In the genomic region with DNA sequence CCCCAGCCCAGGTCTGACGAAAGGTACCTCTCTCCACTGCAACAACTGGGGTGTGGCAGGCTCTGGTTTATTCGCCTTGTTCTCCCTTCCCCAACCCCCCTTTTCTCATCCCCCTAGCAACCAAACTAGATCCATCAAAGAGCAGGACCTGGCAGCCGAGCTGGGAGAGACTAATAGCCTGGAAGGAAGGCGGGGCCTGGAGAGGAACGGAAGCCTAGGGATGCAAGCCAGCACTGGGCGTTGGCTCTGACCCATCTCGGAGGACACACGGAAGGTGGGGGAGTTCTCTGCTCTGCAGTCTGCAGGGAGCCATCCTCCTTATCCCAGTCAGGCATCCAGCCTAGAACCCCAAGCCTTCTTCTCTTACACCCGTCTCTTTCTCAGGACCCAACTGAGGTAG, we compare ENCODE assay signal across 17 mouse cellular contexts. TPM values are rescaled to one million over a fixed set of nuclear protein-coding genes. Genes with fewer than 3 reads are reported as not detected.
DNase-seq lines count a peak whose midpoint lies in the region; ATAC-seq and TF ChIP-seq lines count a peak whose summit lies in the region.
"Had no signal": no experiment of that assay in that cellular context is flagged by ENCODE, and none has a peak within 500 bp of the region (broad histone marks: within the 10 kb centered on the region; RNA-seq: fewer than 3 reads in every experiment).

No protein-coding gene starts in this region.

- peak overlapping the region; percentile 20; the same call in 1 of the 2 replicates for H3K4me3 ChIP-seq in hindbrain, embryonic 10.5 days
- no peak overlapping the region for H3K4me3 ChIP-seq in hindbrain, embryonic 12.5 days
- no peak overlapping the region for H3K4me3 ChIP-seq in neural tube, embryonic 11.5 days (ENCODE audit: low read depth, low read length)
- no peak overlapping the region for H3K4me3 ChIP-seq in hindbrain, embryonic 11.5 days (ENCODE audit: low read depth, low read length)
- H3K4me3 ChIP-seq in neural tube, embryonic 15.5 days (replicated peaks) = no peak overlapping the region
- no peak overlapping the region for H3K4me3 ChIP-seq in layer of hippocampus, adult 2 months
- H3K4me3 ChIP-seq: forebrain, embryonic 12.5 days; myocyte had no signal

- no peak for DNase-seq in hindbrain, embryonic 10.5 days (ENCODE audit: low spot score)
- peak; percentile 44 for DNase-seq in neural tube, embryonic 11.5 days (ENCODE audit: low spot score)
- no peak for DNase-seq in neural tube, embryonic 10.5 days (ENCODE audit: extremely low spot score, low spot score)
- DNase-seq in hindbrain, embryonic 11.5 days (ENCODE audit: low spot score) = peak; percentile 47
- DNase-seq in thymus, postnatal 36 days = no peak
- no peak for DNase-seq in layer of hippocampus, adult 2 months (ENCODE audit: low spot score in 2 of 2)
- DNase-seq: right cerebral cortex, postnatal 14 days had no signal

- H3K9me3 ChIP-seq in hindbrain, embryonic 10.5 days = no peaks in the 10 kb centered on the region
- H3K9me3 ChIP-seq in hindbrain, embryonic 12.5 days (replicated peaks) = no peaks in the 10 kb centered on the region
- H3K9me3 ChIP-seq in neural tube, embryonic 11.5 days (ENCODE audit: control insufficient read depth, low read length) = no peaks in the 10 kb centered on the region
- no peaks in the 10 kb centered on the region for H3K9me3 ChIP-seq in hindbrain, embryonic 11.5 days (ENCODE audit: control insufficient read depth, low read length)
- H3K9me3 ChIP-seq in neural tube, embryonic 15.5 days (replicated peaks) = no peaks in the 10 kb centered on the region
- H3K9me3 ChIP-seq: forebrain, embryonic 12.5 days had no signal

- H3K27me3 ChIP-seq in hindbrain, embryonic 10.5 days (ENCODE audit: insufficient read depth, poor library complexity, severe bottlenecking) = peaks cover 83% of the 10 kb centered on the region
- peaks cover 73% of the 10 kb centered on the region for H3K27me3 ChIP-seq in hindbrain, embryonic 12.5 days
- H3K27me3 ChIP-seq in neural tube, embryonic 11.5 days (ENCODE audit: control insufficient read depth, insufficient read depth, low read length) = peaks cover 58% of the 10 kb centered on the region
- peaks cover 59% of the 10 kb centered on the region for H3K27me3 ChIP-seq in hindbrain, embryonic 11.5 days (ENCODE audit: control insufficient read depth, insufficient read depth, low read length)
- peaks cover 71% of the 10 kb centered on the region for H3K27me3 ChIP-seq in neural tube, embryonic 15.5 days (replicated peaks)

- H3K4me1 ChIP-seq in hindbrain, embryonic 10.5 days (replicated peaks) = peaks cover 43% of the 10 kb centered on the region
- H3K4me1 ChIP-seq in hindbrain, embryonic 12.5 days = peaks cover 31% of the 10 kb centered on the region
- H3K4me1 ChIP-seq in neural tube, embryonic 11.5 days (ENCODE audit: control insufficient read depth, insufficient read depth, low read length) = 0 out of 2 replicates have a peak, but pooled peaks cover 6% of the 10 kb centered on the region
- peaks cover 13% of the 10 kb centered on the region for H3K4me1 ChIP-seq in hindbrain, embryonic 11.5 days (replicated peaks; ENCODE audit: control insufficient read depth, insufficient read depth, low read length)
- peaks cover 34% of the 10 kb centered on the region for H3K4me1 ChIP-seq in neural tube, embryonic 15.5 days

- no peaks in the 10 kb centered on the region for H3K36me3 ChIP-seq in hindbrain, embryonic 10.5 days
- no peaks in the 10 kb centered on the region for H3K36me3 ChIP-seq in hindbrain, embryonic 12.5 days
- H3K36me3 ChIP-seq in neural tube, embryonic 11.5 days (ENCODE audit: control insufficient read depth, insufficient read depth, low read length) = no peaks in the 10 kb centered on the region
- no peaks in the 10 kb centered on the region for H3K36me3 ChIP-seq in hindbrain, embryonic 11.5 days (ENCODE audit: control insufficient read depth, insufficient read depth, low read length)
- H3K36me3 ChIP-seq in neural tube, embryonic 15.5 days = no peaks in the 10 kb centered on the region
- H3K36me3 ChIP-seq: forebrain, embryonic 12.5 days had no signal

- H3K9ac ChIP-seq in hindbrain, embryonic 12.5 days = no peak overlapping the region
- H3K9ac ChIP-seq in neural tube, embryonic 11.5 days (ENCODE audit: low read length) = no peak overlapping the region
- no peak overlapping the region for H3K9ac ChIP-seq in hindbrain, embryonic 11.5 days (ENCODE audit: low read depth, low read length)
- no peak overlapping the region for H3K9ac ChIP-seq in neural tube, embryonic 15.5 days (replicated peaks)
- H3K9ac ChIP-seq: forebrain, embryonic 12.5 days had no signal

- no peak for TF ChIP-seq CTCF in layer of hippocampus, adult 2 months (conservative IDR thresholded peaks at IDR 0.05)

- no peak for ATAC-seq in hindbrain, embryonic 12.5 days (ENCODE audit: low FRiP score)
- no peak for ATAC-seq in neural tube, embryonic 11.5 days (ENCODE audit: insufficient read depth, low FRiP score, low TSS enrichment)
- ATAC-seq in hindbrain, embryonic 11.5 days (ENCODE audit: low FRiP score) = no peak
- no peak for ATAC-seq in neural tube, embryonic 15.5 days (ENCODE audit: low FRiP score)

- WGBS in hindbrain, embryonic 10.5 days = 11% methylated on average over 9 of the region's 9 CpGs
- 5% methylated on average over 9 of the region's 9 CpGs for WGBS in hindbrain, embryonic 12.5 days
- 3% methylated on average over 9 of the region's 9 CpGs for WGBS in neural tube, embryonic 11.5 days
- WGBS in hindbrain, embryonic 11.5 days = 9% methylated on average over 9 of the region's 9 CpGs
- 9% methylated on average over 9 of the region's 9 CpGs for WGBS in neural tube, embryonic 15.5 days

- H3K4me2 ChIP-seq in hindbrain, embryonic 12.5 days (replicated peaks) = no peak overlapping the region
- no peak overlapping the region for H3K4me2 ChIP-seq in neural tube, embryonic 11.5 days (ENCODE audit: low read depth)
- H3K4me2 ChIP-seq in hindbrain, embryonic 11.5 days (replicated peaks; ENCODE audit: low read depth, low read length) = no peak overlapping the region
- 0 out of 2 replicates have a peak overlapping the region, but pooled peaks have one; percentile 5 for H3K4me2 ChIP-seq in neural tube, embryonic 15.5 days
- H3K4me2 ChIP-seq: forebrain, embryonic 12.5 days had no signal

- H3K27ac ChIP-seq in hindbrain, embryonic 10.5 days = peak overlapping the region; percentile 35; the same call in 1 of the 2 replicates
- no peak overlapping the region for H3K27ac ChIP-seq in hindbrain, embryonic 12.5 days
- H3K27ac ChIP-seq in neural tube, embryonic 11.5 days (ENCODE audit: low read depth, low read length) = no peak overlapping the region
- no peak overlapping the region for H3K27ac ChIP-seq in hindbrain, embryonic 11.5 days (ENCODE audit: low read depth, low read length)
- H3K27ac ChIP-seq in neural tube, embryonic 15.5 days (replicated peaks) = no peak overlapping the region
- H3K27ac ChIP-seq in layer of hippocampus, adult 2 months = no peak overlapping the region
- H3K27ac ChIP-seq: forebrain, embryonic 12.5 days had no signal

RNA-seq across cellular contexts. Expression of gene Prph, which starts 1.6 kb away (rescaled TPM):
- 9.7 and 14.4 TPM in 2 replicates for polyA plus RNA-seq in hindbrain, embryonic 10.5 days (2016; fragmentation: Nextera tagmentation; extraction: Ambion mirVana)
- polyA plus RNA-seq in hindbrain, embryonic 12.5 days (2016; fragmentation: Nextera tagmentation; extraction: Ambion mirVana) = 23.3 and 35.6 TPM in 2 replicates
- 38.7 and 54.0 TPM in 2 replicates for polyA plus RNA-seq in neural tube, embryonic 11.5 days (2014; fragmentation: Nextera tagmentation; extraction: Ambion mirVana)
- 17.2 and 20.9 TPM in 2 replicates for polyA plus RNA-seq in hindbrain, embryonic 11.5 days (2014; fragmentation: Nextera tagmentation; extraction: Ambion mirVana)
- 185 and 209 TPM in 2 replicates for polyA plus RNA-seq in neural tube, embryonic 15.5 days (2015; fragmentation: Nextera tagmentation; extraction: Ambion mirVana)
- under 1 TPM; 0.67 to 0.83 TPM for total RNA-seq in layer of hippocampus, adult 2 months (2021)
- total RNA-seq: common myeloid progenitor, adult 5-6 weeks; hematopoietic stem cell, adult 5-6 weeks had no signal

RNA-seq across cellular contexts. Expression of gene Troap, which starts 21.0 kb away (rescaled TPM):
- 41.6 and 46.8 TPM in 2 replicates for polyA plus RNA-seq in hindbrain, embryonic 10.5 days (2016; fragmentation: Nextera tagmentation; extraction: Ambion mirVana)
- polyA plus RNA-seq in hindbrain, embryonic 12.5 days (2016; fragmentation: Nextera tagmentation; extraction: Ambion mirVana) = 24.1 and 29.2 TPM in 2 replicates
- 23.3 and 25.9 TPM in 2 replicates for polyA plus RNA-seq in neural tube, embryonic 11.5 days (2014; fragmentation: Nextera tagmentation; extraction: Ambion mirVana)
- polyA plus RNA-seq in hindbrain, embryonic 11.5 days (2014; fragmentation: Nextera tagmentation; extraction: Ambion mirVana) = 19.1 and 22.9 TPM in 2 replicates
- 4.6 and 10.3 TPM in 2 replicates for polyA plus RNA-seq in neural tube, embryonic 15.5 days (2015; fragmentation: Nextera tagmentation; extraction: Ambion mirVana)
- under 1 TPM; 0.36 to 0.64 TPM for total RNA-seq in layer of hippocampus, adult 2 months (2021)

RNA-seq across cellular contexts. Expression of gene Tuba1c, which starts 23.7 kb away (rescaled TPM):
- 111 and 135 TPM in 2 replicates for polyA plus RNA-seq in hindbrain, embryonic 10.5 days (2016; fragmentation: Nextera tagmentation; extraction: Ambion mirVana)
- 59.6 and 72.4 TPM in 2 replicates for polyA plus RNA-seq in hindbrain, embryonic 12.5 days (2016; fragmentation: Nextera tagmentation; extraction: Ambion mirVana)
- 109 and 112 TPM in 2 replicates for polyA plus RNA-seq in neural tube, embryonic 11.5 days (2014; fragmentation: Nextera tagmentation; extraction: Ambion mirVana)
- polyA plus RNA-seq in hindbrain, embryonic 11.5 days (2014; fragmentation: Nextera tagmentation; extraction: Ambion mirVana) = 93.2 and 95.2 TPM in 2 replicates
- polyA plus RNA-seq in neural tube, embryonic 15.5 days (2015; fragmentation: Nextera tagmentation; extraction: Ambion mirVana) = 12.4 and 52.6 TPM in 2 replicates
- 10 to 100 TPM; 49.6 to 51.1 TPM for total RNA-seq in layer of hippocampus, adult 2 months (2021)

RNA-seq across cellular contexts. Expression of gene C1ql4, which starts 34.2 kb away (rescaled TPM):
- polyA plus RNA-seq in hindbrain, embryonic 10.5 days (2016; fragmentation: Nextera tagmentation; extraction: Ambion mirVana) = 0.78 and 8.7 TPM in 2 replicates
- polyA plus RNA-seq in hindbrain, embryonic 12.5 days (2016; fragmentation: Nextera tagmentation; extraction: Ambion mirVana) = 18.4 and 18.7 TPM in 2 replicates
- polyA plus RNA-seq in neural tube, embryonic 11.5 days (2014; fragmentation: Nextera tagmentation; extraction: Ambion mirVana) = 3.0 and 3.2 TPM in 2 replicates
- 10.2 and 12.4 TPM in 2 replicates for polyA plus RNA-seq in hindbrain, embryonic 11.5 days (2014; fragmentation: Nextera tagmentation; extraction: Ambion mirVana)
- 2.4 and 3.6 TPM in 2 replicates for polyA plus RNA-seq in neural tube, embryonic 15.5 days (2015; fragmentation: Nextera tagmentation; extraction: Ambion mirVana)
- total RNA-seq in layer of hippocampus, adult 2 months (2021) = not detected
- total RNA-seq: CH12.LX; common myeloid progenitor, adult 5-6 weeks; heart, adult 8-10 months; hematopoietic stem cell, adult 5-6 weeks; left cerebral cortex, postnatal 14 days had no signal
- polyA plus RNA-seq: lung, embryonic 16.5 days had no signal

RNA-seq across cellular contexts. Expression of gene Dnajc22, which starts 39.6 kb away (rescaled TPM):
- 1.9 and 2.2 TPM in 2 replicates for polyA plus RNA-seq in hindbrain, embryonic 10.5 days (2016; fragmentation: Nextera tagmentation; extraction: Ambion mirVana)
- polyA plus RNA-seq in hindbrain, embryonic 12.5 days (2016; fragmentation: Nextera tagmentation; extraction: Ambion mirVana) = 3.2 and 3.3 TPM in 2 replicates
- polyA plus RNA-seq in neural tube, embryonic 11.5 days (2014; fragmentation: Nextera tagmentation; extraction: Ambion mirVana) = 0.19 and 0.41 TPM in 2 replicates
- 1.2 and 3.3 TPM in 2 replicates for polyA plus RNA-seq in hindbrain, embryonic 11.5 days (2014; fragmentation: Nextera tagmentation; extraction: Ambion mirVana)
- 0.47 and 2.3 TPM in 2 replicates for polyA plus RNA-seq in neural tube, embryonic 15.5 days (2015; fragmentation: Nextera tagmentation; extraction: Ambion mirVana)
- total RNA-seq in layer of hippocampus, adult 2 months (2021) = under 1 TPM in 1 of 2 experiments, not detected in 1; 0.31 TPM
- total RNA-seq: common myeloid progenitor, adult 5-6 weeks; hematopoietic stem cell, adult 5-6 weeks; left cerebral cortex, postnatal 14 days had no signal

Comparison
In these comparisons a context has a peak if more than half of its experiments do, and no peak if none do; other contexts are left out.
1. DNase-seq: peak in neural tube, embryonic 11.5 days (single experiment) and hindbrain, embryonic 11.5 days (single experiment); none in hindbrain, embryonic 10.5 days (single experiment), neural tube, embryonic 10.5 days (single experiment), thymus, postnatal 36 days (0 of 2) and layer of hippocampus, adult 2 months (0 of 2).